Mouse (Mus musculus) forebrain, embryonic 16.5 days (tissue): ENCODE data around the gene Fkbp15. TPM values are rescaled to one million over a fixed set of nuclear protein-coding genes. Genes with fewer than 3 reads are reported as not detected.
A peak's percentile ranks its signal among the peaks of the same experiment; 100 is the strongest.

Experiments used
- ATAC-seq: fragments of 200-750 bp; cut with Nextera tagmentation; 2 replicates; pipeline ENCODE4 v1.8.0; 2017; ENCODE audit warnings: mild to moderate bottlenecking, moderate library complexity
- H3K27ac ChIP-seq: fragments of 300-500 bp; sonication (generic); 2 replicates; pipeline ENCODE4 v1.5.1; 2014; ENCODE audit warnings: low read length, control low read depth
- H3K27me3 ChIP-seq: fragments of 300-500 bp; sonication (generic); replicated peaks from 2 replicates; pipeline ENCODE4 v1.6.1; 2014; ENCODE audit warnings: low read length; ENCODE audit not compliant: control insufficient read depth, insufficient read depth
- H3K36me3 ChIP-seq: fragments of 300-500 bp; sonication (generic); 2 replicates; pipeline ENCODE4 v1.6.1; 2014; ENCODE audit not compliant: control insufficient read depth, insufficient read depth
- H3K4me1 ChIP-seq: fragments of 300-500 bp; sonication (generic); replicated peaks from 2 replicates; pipeline ENCODE4 v1.6.1; 2014; ENCODE audit warnings: low read length; ENCODE audit not compliant: control insufficient read depth, insufficient read depth
- H3K4me2 ChIP-seq: fragments of 300-500 bp; sonication (generic); 2 replicates; pipeline ENCODE4 v1.6.1; 2014; ENCODE audit warnings: mild to moderate bottlenecking, low read length, control low read depth
- H3K4me3 ChIP-seq: fragments of 300-500 bp; sonication (generic); replicated peaks from 2 replicates; pipeline ENCODE4 v1.5.1; 2014; ENCODE audit warnings: mild to moderate bottlenecking, low read length, control low read depth
- H3K9ac ChIP-seq: fragments of 300-500 bp; sonication (generic); replicated peaks from 2 replicates; pipeline ENCODE4 v1.6.1; 2014; ENCODE audit warnings: low read depth, low read length, control low read depth
- H3K9me3 ChIP-seq: fragments of 300-500 bp; sonication (generic); 2 replicates; pipeline ENCODE4 v1.6.1; 2016; ENCODE audit warnings: low read length; ENCODE audit not compliant: control insufficient read depth
- WGBS: fragments of 180-500 bp; shearing (Covaris S2); extraction: QIAGEN DNeasy Blood & Tissue Kit; methylation state at CpG from one replicate; pipeline ENCODE4 v1.1.7; 2014; 5-methylcytosine and 5-hydroxymethylcytosine counted together
- polyA plus RNA-seq: library from polyadenylated mRNA; unstranded; fragments of >200 nt; fragmentation: Nextera tagmentation; extraction: Ambion mirVana; gene quantifications from 2 replicates; pipeline ENCODE4 v1.2.1, GENCODE M21; 2015

Fkbp15 gene
- polyA plus RNA-seq, 1 experiment from 2014 or later, result 23.5 TPM

- 71% methylated on average over 10 of the region's 10 CpGs for WGBS
- H3K4me3 ChIP-seq, result no peak overlapping the region
- no peaks in the 10 kb centered on the region for H3K27me3 ChIP-seq
- H3K27ac ChIP-seq, result no peak overlapping the region
- no peak overlapping the region for H3K4me2 ChIP-seq
- no peak for ATAC-seq
- peaks cover 5% of the 10 kb centered on the region; the same call in 1 of the 2 replicates for H3K36me3 ChIP-seq
- H3K9ac ChIP-seq, result no peak overlapping the region
- no peaks in the 10 kb centered on the region for H3K4me1 ChIP-seq
- no peaks in the 10 kb centered on the region for H3K9me3 ChIP-seq
These were observed 67.0 kb downstream of the Fkbp15 start for GRCm38 (mm10) chr4:62293219-62293861.

- ATAC-seq, result no peak
- H3K4me3 ChIP-seq, result no peak overlapping the region
- no peaks in the 10 kb centered on the region for H3K9me3 ChIP-seq
- WGBS, result 69% methylated on average over 8 of the region's 8 CpGs
- peaks cover 4% of the 10 kb centered on the region for H3K4me1 ChIP-seq
- H3K4me2 ChIP-seq, result no peak overlapping the region
- peaks cover 4% of the 10 kb centered on the region; the same call in 1 of the 2 replicates for H3K36me3 ChIP-seq
- no peaks in the 10 kb centered on the region for H3K27me3 ChIP-seq
- H3K27ac ChIP-seq, result no peak overlapping the region
- H3K9ac ChIP-seq, result no peak overlapping the region
These were observed 67.7 kb downstream of the Fkbp15 start for GRCm38 (mm10) chr4:62292461-62293180.

DNA sequence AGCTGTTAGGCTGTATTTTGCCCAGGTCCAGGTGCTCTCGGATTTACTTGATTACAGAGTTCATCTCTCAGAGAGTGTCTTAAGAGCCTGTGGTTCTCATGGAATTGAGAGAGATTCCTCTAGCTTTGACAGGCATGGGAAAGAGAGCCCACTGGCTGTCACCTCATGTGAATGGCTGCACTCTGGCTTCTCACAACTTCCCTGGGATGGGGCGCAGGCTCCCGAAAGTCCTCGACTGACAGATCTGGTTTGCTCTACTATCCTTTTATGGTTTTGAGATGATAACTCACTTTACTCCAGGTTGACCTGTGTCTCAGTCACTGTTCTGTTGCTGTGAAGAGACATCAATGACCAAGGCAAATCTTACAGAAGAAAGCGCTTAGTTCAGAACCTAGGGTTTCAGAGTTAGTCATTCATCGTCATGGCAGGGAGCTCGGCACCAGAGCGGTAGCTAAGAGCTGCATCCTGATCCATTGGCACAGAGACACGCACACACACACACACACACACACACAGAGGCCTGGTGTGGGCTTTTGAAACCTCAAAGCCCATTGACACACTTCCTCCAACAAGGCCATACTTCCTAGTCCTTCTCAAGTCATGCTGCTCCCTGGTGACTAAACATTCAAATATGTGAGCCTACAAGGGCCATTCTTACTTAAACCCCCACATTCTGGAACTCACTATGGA, 69.4 kb downstream of the Fkbp15 start:
- no peak overlapping the region for H3K4me3 ChIP-seq
- no peak overlapping the region for H3K4me2 ChIP-seq
- H3K27me3 ChIP-seq, result no peaks in the 10 kb centered on the region
- H3K9me3 ChIP-seq, result no peaks in the 10 kb centered on the region
- H3K27ac ChIP-seq, result no peak overlapping the region
- peaks cover 12% of the 10 kb centered on the region for H3K4me1 ChIP-seq
- H3K9ac ChIP-seq, result no peak overlapping the region
- ATAC-seq, result no peak
- 0 out of 2 replicates have a peak, but pooled peaks cover 2% of the 10 kb centered on the region for H3K36me3 ChIP-seq
- WGBS, result 94% methylated on average over 9 of the region's 9 CpGs

- no peaks in the 10 kb centered on the region for H3K9me3 ChIP-seq
- no peaks in the 10 kb centered on the region for H3K36me3 ChIP-seq
- no peaks in the 10 kb centered on the region for H3K27me3 ChIP-seq
- H3K27ac ChIP-seq, result no peak overlapping the region
- WGBS, result 88% methylated on average over 7 of the region's 7 CpGs
- H3K4me1 ChIP-seq, result peaks cover 12% of the 10 kb centered on the region
- H3K4me3 ChIP-seq, result no peak overlapping the region
- no peak for ATAC-seq
- no peak overlapping the region for H3K4me2 ChIP-seq
- H3K9ac ChIP-seq, result no peak overlapping the region
These were observed 71.1 kb downstream of the Fkbp15 start for GRCm38 (mm10) chr4:62289226-62289625.

GRCm38 (mm10) chr4:62286992-62287900, 73.1 kb downstream of the Fkbp15 start:
- Histone ChIP-seq H3K36me3 (no peaks in the 10 kb centered on the region), H3K4me3 (peak overlapping the region; percentile 76), H3K9me3 (no peaks in the 10 kb centered on the region), H3K4me1 (peaks cover 12% of the 10 kb centered on the region), H3K9ac (peak overlapping the region; percentile 70), H3K27ac (no peak overlapping the region), H3K27me3 (no peaks in the 10 kb centered on the region), H3K4me2 (peak overlapping the region; percentile 80)
- peak; percentile 2; the same call in 1 of the 2 replicates for ATAC-seq
- 22% methylated on average over 12 of the region's 12 CpGs for WGBS

- Histone ChIP-seq H3K9ac (peak overlapping the region; percentile 70), H3K4me1 (peaks cover 12% of the 10 kb centered on the region), H3K9me3 (no peaks in the 10 kb centered on the region), H3K27ac (peak overlapping the region; percentile 20; the same call in 1 of the 2 replicates), H3K4me2 (peak overlapping the region; percentile 80), H3K27me3 (no peaks in the 10 kb centered on the region), H3K4me3 (peak overlapping the region; percentile 76), H3K36me3 (no peaks in the 10 kb centered on the region)
- ATAC-seq, result peak; percentile 97
- under 1% methylated on average over 55 of the region's 55 CpGs for WGBS
These were observed 73.9 kb downstream of the Fkbp15 start for GRCm38 (mm10) chr4:62286257-62286991.

- H3K9me3 ChIP-seq, result no peaks in the 10 kb centered on the region
- H3K4me1 ChIP-seq, result peaks cover 12% of the 10 kb centered on the region
- no peak; the same call in 1 of the 2 replicates for ATAC-seq
- H3K27me3 ChIP-seq, result no peaks in the 10 kb centered on the region
- WGBS, result 81% methylated on average over 8 of the region's 8 CpGs
- H3K27ac ChIP-seq, result no peak overlapping the region
- no peaks in the 10 kb centered on the region for H3K36me3 ChIP-seq
- peak overlapping the region; percentile 80 for H3K4me2 ChIP-seq
- H3K9ac ChIP-seq, result no peak overlapping the region
- H3K4me3 ChIP-seq, result no peak overlapping the region
These were observed 74.8 kb downstream of the Fkbp15 start for GRCm38 (mm10) chr4:62285576-62285975.

GRCm38 (mm10) chr4:62282969-62283368, 77.4 kb downstream of the Fkbp15 start:
- H3K36me3 ChIP-seq, result no peaks in the 10 kb centered on the region
- no peak overlapping the region for H3K27ac ChIP-seq
- ATAC-seq, result no peak
- no peak overlapping the region for H3K4me3 ChIP-seq
- no peaks in the 10 kb centered on the region for H3K9me3 ChIP-seq
- H3K4me2 ChIP-seq, result no peak overlapping the region
- peaks cover 12% of the 10 kb centered on the region for H3K4me1 ChIP-seq
- WGBS, result 87% methylated on average over 7 of the region's 7 CpGs
- no peak overlapping the region for H3K9ac ChIP-seq
- no peaks in the 10 kb centered on the region for H3K27me3 ChIP-seq
